Mouse (Mus musculus) gastrocnemius, postnatal 10 days (tissue): ENCODE data around the gene Fbxl18. TPM values are rescaled to one million over a fixed set of nuclear protein-coding genes. Genes with fewer than 3 reads are reported as not detected.

Experiments used
- DNase-seq: peaks from one replicate; pipeline ENCODE4 v3.0.0; 2021; ENCODE audit warnings: mixed read lengths
- long read RNA-seq, 2 experiments: library from polyadenylated mRNA; stranded (forward); transcript quantifications; one replicate each; pipeline ENCODE4 v2.0.0; 2021
- total RNA-seq, 2 experiments: library from RNA; stranded (reverse); gene quantifications; 2 replicates each; pipeline ENCODE4 v1.2.3; 2021

The Fbxl18 gene
- total RNA-seq: 1 to 10 TPM; 7.1 to 8.4 TPM
- long read RNA-seq, experiment 1, full-length matches to known transcripts: 3 of 6 reads
- long read RNA-seq, experiment 1, partial matches to known transcripts: 1 of 6 reads
- long read RNA-seq, experiment 1, other reads (novel, unspliced or antisense): 2 of 6 reads
- long read RNA-seq, experiment 2, full-length matches to known transcripts: 2 of 5 reads
- long read RNA-seq, experiment 2, partial matches to known transcripts: 1 of 5 reads
- long read RNA-seq, experiment 2, other reads (novel, unspliced or antisense): 2 of 5 reads

- DNase-seq: peak; percentile 91
Observed at GRCm38 (mm10) chr5:142894918-142895613, at the start of gene Fbxl18. Gene Fbxl18 (minus strand): TSS chr5:142895421.

DNA sequence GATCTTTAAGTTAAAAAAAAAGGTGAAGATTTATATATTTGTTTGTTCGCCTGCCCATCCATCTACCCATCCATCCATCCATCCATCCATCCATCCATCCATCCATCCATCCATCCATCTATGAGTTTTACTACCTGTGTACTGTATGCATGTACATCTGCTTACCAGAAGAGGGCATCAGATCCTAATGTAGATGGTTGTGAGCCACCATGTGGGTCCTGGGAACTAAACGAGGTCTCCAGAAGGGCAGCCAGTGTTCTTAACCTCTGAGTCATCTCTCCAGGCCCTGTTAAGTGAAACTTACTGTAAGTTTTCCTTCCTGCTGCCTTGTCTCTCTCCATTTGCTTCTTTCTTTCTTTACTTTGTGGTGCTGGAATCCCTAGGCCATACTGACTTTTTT is 45.2 kb upstream of the Fbxl18 start:
- no peak for DNase-seq

DNA sequence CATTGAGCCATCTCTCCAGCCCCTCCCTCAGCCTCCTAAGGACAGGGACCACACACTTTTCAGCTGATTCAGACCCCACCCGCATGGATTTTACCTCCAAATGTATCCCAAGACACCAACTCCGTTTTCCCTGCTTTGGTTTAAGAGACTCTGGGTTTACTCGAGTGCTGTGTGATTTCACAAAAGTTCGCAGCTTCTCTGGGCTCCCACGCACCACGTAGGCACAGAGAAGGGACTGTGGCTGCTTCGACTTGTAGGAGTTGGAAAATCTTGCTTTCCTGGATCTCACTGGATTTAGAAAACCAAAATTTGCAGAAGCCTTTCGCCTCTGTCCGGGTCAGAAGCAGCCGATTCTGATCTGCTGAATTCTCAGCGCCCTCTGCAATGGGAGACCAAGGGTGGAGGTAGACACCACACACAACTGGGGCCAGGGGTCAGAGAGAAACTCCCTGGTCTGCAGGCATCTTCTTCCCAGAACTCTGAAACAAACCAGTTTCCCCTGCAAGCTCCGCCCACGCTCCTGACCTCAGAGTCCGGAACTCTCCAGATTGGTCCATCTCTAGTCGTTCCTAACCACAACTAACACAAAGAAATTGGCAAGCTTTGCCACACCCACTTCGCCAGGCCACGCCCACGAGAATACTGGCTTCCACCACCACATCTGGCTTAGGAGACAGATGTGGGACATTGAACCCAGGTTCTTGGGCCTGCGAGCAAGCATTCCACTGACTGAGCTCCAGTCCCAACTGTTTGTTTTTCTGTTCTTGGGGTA is 42.9 kb upstream of the Fbxl18 start:
- DNase-seq: no peak

- DNase-seq: peak; percentile 86
Observed at GRCm38 (mm10) chr5:142936336-142936719, 41.1 kb upstream of the Fbxl18 start.

GRCm38 (mm10) chr5:142935642-142936335 is 40.6 kb upstream of the Fbxl18 start:
- peak; percentile 67 for DNase-seq

DNA sequence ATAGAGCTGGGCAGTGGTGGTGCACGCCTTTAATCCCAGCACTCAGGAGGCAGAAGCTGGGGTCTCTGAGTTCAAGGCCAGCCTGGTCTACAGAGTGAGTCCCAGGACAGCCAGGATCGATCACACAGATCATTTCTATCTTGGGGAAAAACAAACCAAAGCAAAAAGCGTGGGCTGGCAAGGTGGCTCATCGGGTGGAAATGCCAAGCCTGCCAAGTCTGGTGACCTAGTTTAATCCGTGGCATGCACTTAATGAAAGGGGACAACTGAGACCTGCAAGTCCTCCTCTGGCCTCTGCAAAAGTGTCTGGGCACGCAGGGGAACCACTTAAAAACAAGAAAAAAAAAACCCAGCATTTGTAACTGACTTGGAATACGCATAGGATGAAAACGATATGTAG is 37.5 kb upstream of the Fbxl18 start:
- DNase-seq: no peak

- DNase-seq: peak; percentile 70
Observed at GRCm38 (mm10) chr5:142932084-142932685, 37.0 kb upstream of the Fbxl18 start.

DNA sequence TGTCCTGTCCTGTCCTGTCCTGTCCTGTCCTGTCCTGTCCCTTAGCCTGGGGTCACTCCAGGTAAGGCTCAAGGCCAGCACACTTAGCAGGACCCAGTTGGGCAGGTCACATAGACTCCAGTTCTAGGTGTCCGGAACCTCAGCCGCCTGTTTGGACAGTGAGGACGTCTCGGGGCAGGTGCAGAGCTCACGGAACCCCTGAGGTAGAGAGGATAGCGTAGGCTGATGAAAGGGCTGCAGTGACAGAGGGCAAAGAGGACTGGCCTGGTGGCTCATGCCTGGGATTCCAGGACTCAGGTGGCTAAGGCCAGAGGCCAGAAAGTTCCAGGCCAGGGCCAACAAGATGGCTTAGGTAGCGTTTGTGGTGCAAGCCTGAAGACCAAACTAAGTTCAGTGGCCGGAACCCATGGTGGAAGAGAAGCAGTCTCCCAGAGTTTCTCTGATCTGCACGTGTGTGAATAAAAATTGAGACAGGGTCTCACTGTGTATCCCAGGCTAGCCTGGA is 36.1 kb upstream of the Fbxl18 start:
- DNase-seq: no peak

- DNase-seq: no peak
Observed at GRCm38 (mm10) chr5:142929400-142929752, 34.2 kb upstream of the Fbxl18 start.

GRCm38 (mm10) chr5:142928749-142929399 is 33.7 kb upstream of the Fbxl18 start:
- DNase-seq: peak; percentile 77

GRCm38 (mm10) chr5:142927341-142927930 is 32.2 kb upstream of the Fbxl18 start:
- DNase-seq: no peak

DNA sequence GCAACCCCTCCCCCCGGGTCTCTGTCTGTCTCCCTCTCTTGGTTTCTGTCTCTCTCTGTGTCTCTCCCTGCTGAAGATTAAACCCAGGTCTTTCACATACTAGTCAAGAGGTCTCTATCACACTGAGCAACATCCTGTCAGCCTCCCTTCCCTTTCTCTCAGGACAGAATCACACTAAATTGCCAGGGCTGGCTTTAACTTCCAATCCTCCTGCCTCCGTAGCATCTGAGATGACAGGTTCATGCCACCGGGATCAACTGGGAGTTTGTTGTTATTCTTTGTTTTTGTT is 31.7 kb upstream of the Fbxl18 start:
- DNase-seq: no peak

DNA sequence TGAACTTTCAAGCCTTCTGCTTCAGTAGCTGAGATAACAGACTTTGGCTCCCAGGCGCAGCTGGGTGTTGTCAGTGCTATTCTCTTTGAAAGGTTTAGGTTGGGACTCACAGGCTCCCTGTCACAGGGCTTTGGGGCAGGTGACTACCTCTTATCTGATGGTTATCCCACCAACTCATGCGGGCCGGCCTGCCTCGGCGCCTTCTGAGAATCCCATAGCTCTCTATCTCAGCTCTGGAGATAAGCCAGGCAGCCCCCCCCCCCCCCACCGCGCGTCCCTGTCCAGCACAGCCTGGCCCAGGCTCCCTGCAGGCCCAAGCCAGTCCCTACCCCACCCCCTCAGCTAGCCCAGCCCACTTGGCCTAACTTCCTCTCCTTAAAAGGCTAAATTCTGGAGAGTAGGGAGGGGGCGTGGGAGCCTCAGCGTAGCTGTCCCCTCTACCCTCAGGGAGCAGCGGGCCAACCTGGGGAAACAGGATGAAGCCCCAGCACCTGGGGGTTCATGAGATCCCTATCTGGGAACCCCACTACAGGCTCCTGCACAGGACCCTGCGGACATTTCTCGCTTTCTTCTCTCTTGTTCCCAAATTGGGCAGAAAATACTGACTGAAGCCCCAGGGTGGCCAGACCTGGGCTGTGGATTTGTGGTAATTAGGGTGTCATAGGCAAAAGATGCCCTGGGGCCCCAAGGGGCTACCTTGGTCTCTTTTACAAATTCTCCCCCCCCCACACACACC is 31.2 kb upstream of the Fbxl18 start:
- DNase-seq: no peak

DNA sequence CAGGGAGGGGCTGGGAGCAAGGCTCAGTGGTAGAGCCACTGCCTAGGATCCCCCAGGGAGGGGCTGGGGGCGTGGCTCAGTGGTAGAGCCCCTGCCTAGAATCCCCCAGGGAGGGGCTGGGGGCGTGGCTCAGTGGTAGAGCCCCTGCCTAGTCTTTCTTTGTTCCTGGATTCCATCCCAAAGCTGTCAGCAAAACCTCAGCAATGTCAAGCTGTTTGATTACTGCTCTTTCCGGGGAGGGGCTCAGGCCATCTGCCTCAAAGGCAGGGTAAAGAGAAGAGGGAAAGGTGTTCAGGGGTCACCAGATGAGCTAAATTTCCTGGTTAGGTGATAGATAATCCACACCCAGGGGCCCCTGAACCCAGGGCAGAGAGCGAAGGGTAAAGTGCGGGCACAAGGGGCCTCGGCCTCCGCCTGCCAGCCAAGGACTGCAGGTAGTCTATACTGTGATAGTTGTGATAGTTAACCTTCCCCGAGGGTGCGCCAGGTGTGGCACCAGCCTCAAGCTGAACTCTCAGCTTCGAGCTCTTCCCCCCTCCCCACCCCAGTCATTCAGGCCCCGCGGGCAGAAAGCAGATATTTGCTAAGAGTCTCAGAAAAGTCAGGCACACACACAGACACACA is 29.2 kb upstream of the Fbxl18 start:
- DNase-seq: no peak

DNA sequence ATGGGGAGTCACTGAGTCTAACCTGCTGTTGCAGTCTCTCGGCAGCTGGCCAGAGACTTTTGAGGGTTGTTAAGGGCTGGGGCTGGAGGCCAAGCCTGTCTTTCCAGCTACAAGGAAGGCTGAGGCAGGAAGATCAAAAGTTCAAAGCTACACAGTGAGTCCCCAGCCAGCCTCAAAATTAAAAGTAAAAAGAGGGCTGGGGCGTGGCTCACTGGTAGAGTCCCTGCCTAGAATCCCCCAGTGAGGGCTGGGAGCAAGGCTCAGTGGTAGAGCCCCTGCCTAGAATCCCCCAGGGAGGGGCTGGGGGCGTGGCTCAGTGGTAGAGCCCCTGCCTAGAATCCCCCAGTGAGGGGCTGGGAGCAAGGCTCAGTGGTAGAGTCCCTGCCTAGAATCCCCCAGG is 28.6 kb upstream of the Fbxl18 start:
- no peak for DNase-seq

- no peak for DNase-seq
Observed at GRCm38 (mm10) chr5:142922251-142922650, 27.0 kb upstream of the Fbxl18 start.

DNA sequence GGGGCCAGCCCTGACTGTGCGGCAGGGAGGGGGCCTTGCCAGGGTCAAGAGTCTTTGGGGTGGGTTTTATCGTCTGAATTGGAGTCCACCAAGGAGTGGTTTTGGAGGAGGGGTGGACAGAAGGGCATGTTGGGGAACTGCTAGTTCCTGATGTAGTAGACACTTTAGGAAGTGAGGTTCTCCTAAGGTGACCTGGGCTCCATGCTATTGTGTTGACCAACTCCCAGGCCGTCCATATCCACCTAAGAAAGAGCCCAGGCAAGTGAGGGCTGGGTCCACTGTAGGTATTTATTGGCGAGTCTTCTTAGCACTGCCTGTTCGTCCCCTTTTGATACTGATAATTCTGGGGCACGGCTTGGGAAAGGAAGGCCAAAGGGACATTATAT is 25.8 kb upstream of the Fbxl18 start:
- no peak for DNase-seq

DNA sequence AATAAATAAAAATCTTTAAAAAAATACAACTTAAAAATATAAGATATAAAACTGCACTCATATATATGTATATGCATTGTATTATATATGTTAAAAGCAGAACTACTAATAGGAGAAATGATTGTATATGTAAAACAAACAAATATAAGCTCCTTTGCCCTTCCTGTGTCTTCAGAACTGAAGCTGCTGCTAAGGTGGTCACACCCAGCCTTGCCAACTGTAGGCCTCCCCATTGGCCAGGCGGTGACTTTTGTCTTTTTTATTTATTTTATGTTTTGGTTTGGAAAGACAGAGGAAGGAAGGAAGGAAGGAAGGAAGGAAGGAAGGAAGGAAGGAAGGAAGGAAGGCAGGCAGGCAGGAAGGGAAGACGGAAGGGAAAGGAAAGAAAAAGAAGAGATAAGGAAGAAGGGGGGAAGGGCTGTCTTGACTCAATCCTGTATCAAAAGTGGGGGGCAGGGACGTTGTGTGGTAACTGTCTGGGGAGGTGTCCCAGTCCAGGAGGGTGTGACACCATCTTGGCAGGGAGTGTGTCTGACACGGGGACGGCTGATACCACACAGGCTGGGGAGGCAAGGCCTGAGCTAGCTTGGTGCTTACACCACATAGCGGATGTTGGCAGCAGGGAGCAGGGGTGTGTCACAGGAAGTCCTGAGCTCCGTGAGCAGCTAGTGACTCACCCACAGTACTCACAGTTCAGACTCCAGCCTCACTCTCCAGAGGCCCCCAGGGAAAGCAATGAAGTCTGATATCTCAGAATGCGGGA is 25.3 kb upstream of the Fbxl18 start:
- DNase-seq: peak; percentile 52

DNA sequence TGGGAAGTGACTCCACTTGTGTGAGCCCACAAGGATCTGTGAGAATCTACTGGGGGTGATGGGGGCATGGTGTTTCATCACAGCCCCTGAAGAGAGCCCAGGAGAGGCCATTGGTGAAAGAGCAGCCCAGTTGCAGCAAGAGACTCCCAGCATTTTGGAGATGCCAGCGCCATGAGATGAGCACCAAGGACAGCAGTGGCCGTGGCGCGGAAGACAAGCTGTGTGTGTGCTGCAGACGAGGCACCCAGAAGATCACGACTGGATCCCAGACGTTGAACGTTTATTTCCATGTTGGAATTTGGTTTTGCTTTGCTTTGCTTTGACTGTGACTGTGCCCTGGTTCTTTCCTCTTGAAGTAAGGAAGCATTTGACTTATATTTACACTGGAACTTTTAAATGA is 22.2 kb upstream of the Fbxl18 start:
- DNase-seq: no peak
